27 mouse cellular contexts compared by ENCODE assay signal in the genomic region with DNA sequence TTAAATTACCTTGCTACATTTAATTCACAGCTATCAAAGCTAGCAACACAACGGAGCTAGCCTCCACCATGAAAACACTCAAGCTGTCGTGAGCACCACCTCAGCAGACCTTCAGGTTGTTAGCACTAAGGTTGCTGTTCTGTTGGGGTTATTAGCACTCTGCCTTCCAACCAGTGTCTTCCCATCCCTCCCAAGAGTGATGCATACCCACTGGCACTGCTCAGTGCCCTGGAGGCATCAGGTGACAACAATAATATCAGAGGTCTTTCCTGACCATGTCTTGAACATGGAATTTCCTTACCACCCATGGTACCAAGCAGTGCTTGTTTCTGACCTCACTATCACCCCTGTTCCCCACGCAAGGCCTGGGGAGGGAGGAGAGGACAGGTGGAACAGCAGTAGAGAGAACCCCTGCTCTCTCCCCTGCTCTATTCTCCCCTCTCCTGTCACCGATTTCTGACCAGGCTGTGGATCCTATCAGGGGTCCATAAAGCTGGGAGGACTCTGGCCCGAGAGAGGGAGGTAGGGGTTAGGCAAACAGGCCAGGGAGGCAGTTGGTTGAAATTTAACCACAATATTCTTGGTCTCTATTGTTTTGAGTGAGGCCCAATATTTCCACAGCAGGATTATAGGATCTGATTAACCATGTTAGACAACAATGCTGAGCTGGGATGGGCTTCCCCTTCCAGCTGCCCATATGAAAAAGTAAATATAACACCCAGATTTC. TPM values are rescaled to one million over a fixed set of nuclear protein-coding genes. Genes with fewer than 3 reads are reported as not detected.
A peak's percentile ranks its signal among the peaks of the same experiment; 100 is the strongest.
DNase-seq lines count a peak whose midpoint lies in the region; ATAC-seq and TF ChIP-seq lines count a peak whose summit lies in the region.
"Had no signal": no experiment of that assay in that cellular context is flagged by ENCODE, and none has a peak within 500 bp of the region (broad histone marks: within the 10 kb centered on the region; RNA-seq: fewer than 3 reads in every experiment).

No protein-coding gene starts in this region.

- H3K27me3 ChIP-seq in kidney, adult 2 months (replicated peaks; ENCODE audit: control insufficient read depth, insufficient read depth, low read length) = no peaks in the 10 kb centered on the region
- peaks cover 8% of the 10 kb centered on the region; the same call in 1 of the 2 replicates for H3K27me3 ChIP-seq in liver, embryonic 11.5 days (replicated peaks; ENCODE audit: control insufficient read depth, insufficient read depth, low read length)
- H3K27me3 ChIP-seq in liver, postnatal 0 days (ENCODE audit: insufficient read depth, low read length) = no peaks in the 10 kb centered on the region

- H3K4me1 ChIP-seq in kidney, adult 2 months (ENCODE audit: control insufficient read depth, insufficient read depth, low read length) = peaks cover 15% of the 10 kb centered on the region
- H3K4me1 ChIP-seq in liver, embryonic 11.5 days (replicated peaks; ENCODE audit: control insufficient read depth, insufficient read depth, low read length) = no peaks in the 10 kb centered on the region; the same call in 1 of the 2 replicates
- peaks cover 5% of the 10 kb centered on the region; the same call in 1 of the 2 replicates for H3K4me1 ChIP-seq in liver, postnatal 0 days (ENCODE audit: insufficient read depth)

- H3K4me2 ChIP-seq in liver, embryonic 11.5 days = peak overlapping the region; percentile 22; the same call in 1 of the 2 replicates
- H3K4me2 ChIP-seq in liver, postnatal 0 days (ENCODE audit: low read depth, low read length) = no peak overlapping the region
- H3K4me2 ChIP-seq: embryonic facial prominence, embryonic 15.5 days; heart, embryonic 11.5 days; midbrain, embryonic 11.5 days; neural tube, embryonic 15.5 days had no signal

- H3K36me3 ChIP-seq in kidney, adult 2 months (ENCODE audit: control insufficient read depth, insufficient read depth, low read length) = no peaks in the 10 kb centered on the region
- no peaks in the 10 kb centered on the region for H3K36me3 ChIP-seq in liver, embryonic 11.5 days (ENCODE audit: control insufficient read depth, insufficient read depth, low read length)
- no peaks in the 10 kb centered on the region for H3K36me3 ChIP-seq in liver, postnatal 0 days (replicated peaks; ENCODE audit: insufficient read depth, low read length)
- H3K36me3 ChIP-seq: embryonic facial prominence, embryonic 15.5 days; limb, embryonic 10.5 days; neural tube, embryonic 15.5 days had no signal

- 66% methylated on average over 5 of the region's 5 CpGs for WGBS in kidney, adult 2 months
- 65% methylated on average over 5 of the region's 5 CpGs for WGBS in liver, embryonic 11.5 days
- 51% methylated on average over 5 of the region's 5 CpGs for WGBS in liver, postnatal 0 days (ENCODE audit: insufficient replicate concordance)

- peak; percentile 39 for DNase-seq in kidney, adult 2 months
- no peak for DNase-seq in kidney, adult 8-10 months
- DNase-seq in liver, embryonic 11.5 days (ENCODE audit: low spot score) = no peak
- no peak for DNase-seq in liver, postnatal 0 days
- peak; percentile 69 for DNase-seq in yolk sac, embryonic 10.5 days (ENCODE audit: low spot score)
- no peak for DNase-seq in layer of hippocampus, adult 9-10 months (ENCODE audit: low spot score)
- DNase-seq in retina, embryonic 14.5 days (ENCODE audit: low spot score) = no peak
- DNase-seq: adrenal gland, postnatal 14 days; cerebellum, adult 9-10 months; gastrocnemius, adult 2 months; kidney, adult 9 months; lung, adult 18-20 months; lung, postnatal 14 days; thymus, adult 18-20 months; thymus, postnatal 4 days had no signal

- peak; percentile 49 for ATAC-seq in liver, embryonic 11.5 days (replicated peaks; ENCODE audit: low FRiP score)
- ATAC-seq in liver, postnatal 0 days = peak; percentile 38; the same call in 1 of the 2 replicates
- ATAC-seq in granulocyte monocyte progenitor cell, adult 5-6 weeks (replicated peaks; ENCODE audit: poor library complexity, severe bottlenecking) = no peak
- ATAC-seq: forebrain, embryonic 14.5 days; hindbrain, embryonic 16.5 days had no signal

- H3K9me3 ChIP-seq in liver, embryonic 11.5 days (ENCODE audit: control insufficient read depth, low read length) = no peaks in the 10 kb centered on the region
- no peaks in the 10 kb centered on the region for H3K9me3 ChIP-seq in liver, postnatal 0 days (ENCODE audit: low read length)
- H3K9me3 ChIP-seq: embryonic facial prominence, embryonic 15.5 days; limb, embryonic 10.5 days; neural tube, embryonic 15.5 days had no signal

- no peak for TF ChIP-seq CTCF in kidney, adult 2 months (conservative IDR thresholded peaks at IDR 0.05; ENCODE audit: insufficient read depth, insufficient read length, low read depth, low read length)
- TF ChIP-seq CTCF in liver, postnatal 0 days (IDR thresholded peaks at IDR 0.05; ENCODE audit: low read depth) = no peak

- H3K27ac ChIP-seq in kidney, adult 2 months (ENCODE audit: insufficient read depth, low read depth, low read length) = no peak overlapping the region
- peak overlapping the region; percentile 59 for H3K27ac ChIP-seq in liver, embryonic 11.5 days (ENCODE audit: low read depth, low read length)
- H3K27ac ChIP-seq in liver, postnatal 0 days (ENCODE audit: low read depth) = no peak overlapping the region
- H3K27ac ChIP-seq: embryonic facial prominence, embryonic 15.5 days; gastrocnemius, adult 2 months; limb, embryonic 10.5 days; neural tube, embryonic 15.5 days had no signal

- no peak for TF ChIP-seq POLR2A in kidney, adult 2 months (IDR thresholded peaks at IDR 0.05; ENCODE audit: low read depth, low read length)

- no peak overlapping the region for H3K9ac ChIP-seq in liver, embryonic 11.5 days (ENCODE audit: low read depth, low read length)
- no peak overlapping the region for H3K9ac ChIP-seq in liver, postnatal 0 days (replicated peaks)
- H3K9ac ChIP-seq: embryonic facial prominence, embryonic 15.5 days; neural tube, embryonic 15.5 days had no signal

- no peak for TF ChIP-seq EP300 in liver, postnatal 0 days (IDR thresholded peaks at IDR 0.05; ENCODE audit: low read depth)

- H3K4me3 ChIP-seq in kidney, adult 2 months (ENCODE audit: insufficient read depth, low read depth, low read length) = no peak overlapping the region
- H3K4me3 ChIP-seq in liver, embryonic 11.5 days (ENCODE audit: low read depth, low read length) = no peak overlapping the region
- no peak overlapping the region for H3K4me3 ChIP-seq in liver, postnatal 0 days (ENCODE audit: low read depth, low read length)
- H3K4me3 ChIP-seq: embryonic facial prominence, embryonic 15.5 days; gastrocnemius, adult 2 months; limb, embryonic 10.5 days; neural tube, embryonic 15.5 days had no signal

RNA-seq across cellular contexts. Expression of a gene that starts 10.8 kb away (rescaled TPM):
- 30.3 and 43.5 TPM in 2 replicates for polyA plus RNA-seq in kidney, adult 2 months (2012; rRNA removed)
- polyA plus RNA-seq in liver, embryonic 11.5 days (2014; fragmentation: Nextera tagmentation; extraction: Ambion mirVana) = 2.2 and 2.7 TPM in 2 replicates
- 1.1 TPM in 2 replicates for polyA plus RNA-seq in liver, postnatal 0 days (2015; fragmentation: Nextera tagmentation; extraction: Ambion mirVana)
- not detected in 2 replicates for total RNA-seq in granulocyte monocyte progenitor cell, adult 5-6 weeks (2014; fragmentation: Nextera tagmentation)
- not detected in 2 replicates for total RNA-seq in granulocyte monocyte progenitor cell, adult 5-6 weeks (2017)
- total RNA-seq: common myeloid progenitor, adult 5-6 weeks; hematopoietic stem cell, adult 5-6 weeks had no signal

RNA-seq across cellular contexts. Expression of a gene that starts 26.9 kb away (rescaled TPM):
- polyA plus RNA-seq in kidney, adult 2 months (2012; rRNA removed) = 1.6 and 2.4 TPM in 2 replicates
- polyA plus RNA-seq in liver, embryonic 11.5 days (2014; fragmentation: Nextera tagmentation; extraction: Ambion mirVana) = not detected in 2 replicates
- polyA plus RNA-seq in liver, postnatal 0 days (2015; fragmentation: Nextera tagmentation; extraction: Ambion mirVana) = not detected in 2 replicates
- not detected in 2 replicates for total RNA-seq in granulocyte monocyte progenitor cell, adult 5-6 weeks (2014; fragmentation: Nextera tagmentation)
- not detected in 2 replicates for total RNA-seq in granulocyte monocyte progenitor cell, adult 5-6 weeks (2017)
- total RNA-seq: adrenal gland, postnatal 14 days; common myeloid progenitor, adult 5-6 weeks; gastrocnemius, adult 2 months; hematopoietic stem cell, adult 5-6 weeks; megakaryocyte progenitor cell, adult 5-6 weeks had no signal
- polyA plus RNA-seq: heart, embryonic 11.5 days; heart, postnatal 0 days; limb, embryonic 10.5 days had no signal

Comparison
In these comparisons a context has a peak if more than half of its experiments do, and no peak if none do; other contexts are left out.
1. DNase-seq: peak in kidney, adult 2 months (single experiment) and yolk sac, embryonic 10.5 days (single experiment); none in kidney, adult 8-10 months (0 of 2), liver, embryonic 11.5 days (single experiment), liver, postnatal 0 days (single experiment), layer of hippocampus, adult 9-10 months (single experiment) and retina, embryonic 14.5 days (single experiment).